7 mouse cellular contexts compared by ENCODE assay signal in the genomic region with DNA sequence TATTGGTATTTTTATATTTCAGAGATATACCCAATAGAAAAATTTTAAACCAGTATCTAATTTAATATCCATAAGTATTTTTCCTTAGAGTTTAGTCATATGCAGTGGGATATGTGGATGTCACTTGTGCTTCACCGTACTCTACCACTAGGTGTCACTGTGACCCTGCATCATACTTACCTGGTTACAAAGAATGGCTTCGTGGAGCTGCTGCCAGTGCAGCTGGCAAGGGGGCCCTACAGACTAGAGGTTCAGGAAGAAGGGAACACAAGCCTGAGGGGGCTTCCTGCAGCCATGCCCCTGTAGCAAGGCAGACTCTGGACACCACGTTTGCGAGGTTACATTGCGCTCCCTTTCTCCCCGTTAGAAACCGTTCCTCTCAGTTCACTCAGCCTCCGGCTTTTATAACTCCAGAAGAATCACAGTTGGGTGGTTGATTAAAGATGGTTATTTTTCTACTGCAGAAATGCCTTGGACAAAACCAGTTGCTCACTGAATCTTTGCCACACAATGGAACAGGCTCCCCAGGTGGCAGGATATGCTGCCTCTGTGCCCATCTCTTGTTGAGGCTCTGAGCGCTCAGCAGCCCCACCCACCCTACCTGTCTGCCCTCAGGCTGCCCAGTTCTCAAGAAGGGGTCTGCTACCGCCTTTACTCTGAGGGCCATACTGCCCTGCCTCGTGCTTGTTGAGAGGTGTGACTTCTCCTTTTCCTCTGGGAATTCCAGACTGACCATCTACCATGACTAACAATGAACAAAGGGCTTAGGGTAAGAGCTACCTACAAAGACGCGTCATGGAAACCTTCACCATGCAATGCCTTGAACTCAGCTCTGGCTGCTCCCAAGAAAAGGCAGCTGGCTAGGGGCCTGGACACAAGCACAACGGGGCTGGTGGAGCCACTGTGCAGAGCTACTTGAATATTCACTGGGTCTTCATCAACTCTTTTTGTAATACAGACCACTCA. TPM values are rescaled to one million over a fixed set of nuclear protein-coding genes. Genes with fewer than 3 reads are reported as not detected.
DNase-seq lines count a peak whose midpoint lies in the region; ATAC-seq and TF ChIP-seq lines count a peak whose summit lies in the region.

No protein-coding gene starts in this region.

- ATAC-seq in Patski, result peak; percentile 41
- ATAC-seq in forebrain, postnatal 0 days, result peak; percentile 87

- no peak for DNase-seq in Patski (ENCODE audit: low read depth, low spot score)
- peak; percentile 54 for DNase-seq in cerebellum, adult 11-12 months
- DNase-seq in forebrain, postnatal 0 days, result peak; percentile 90
- DNase-seq in hindlimb bud, embryonic 11.5 days (ENCODE audit: extremely low spot score, low read depth, low spot score), result peak; percentile 83
- peak; percentile 67 to 70 for DNase-seq in left cerebral cortex, adult 2 months (ENCODE audit: extremely low spot score in 1 of 2, low spot score in 2 of 2)
- peak; percentile 86 for DNase-seq in mesoderm, embryonic 11.5 days (ENCODE audit: low read depth, low spot score)
- peak; percentile 56 for DNase-seq in right cerebral cortex, postnatal 25 days

- intact Hi-C loops in left cerebral cortex, adult 2 months (cut with DNase I), result loop anchor here (1.0 to 5.0 kb wide), 3 partner anchors 42 to 150 kb away; no protein-coding TSS in a partner anchor

- peak; percentile 87 for TF ChIP-seq CTCF in Patski (IDR thresholded peaks at IDR 0.05)
- TF ChIP-seq CTCF in forebrain, postnatal 0 days (IDR thresholded peaks at IDR 0.05; ENCODE audit: low read depth), result peak; percentile 96
- peak; percentile 96 for TF ChIP-seq CTCF in left cerebral cortex, adult 2 months (IDR thresholded peaks at IDR 0.05)

- H3K36me3 ChIP-seq in forebrain, postnatal 0 days (ENCODE audit: insufficient read depth), result peaks cover 21% of the 10 kb centered on the region

- H3K9ac ChIP-seq in forebrain, postnatal 0 days, result no peak overlapping the region

- H3K4me2 ChIP-seq in forebrain, postnatal 0 days (ENCODE audit: low read depth), result no peak overlapping the region

- H3K4me3 ChIP-seq in forebrain, postnatal 0 days (ENCODE audit: low read depth, low read length), result no peak overlapping the region
- H3K4me3 ChIP-seq in left cerebral cortex, adult 2 months, result no peak overlapping the region

- WGBS in forebrain, postnatal 0 days, result 52% methylated on average over 14 of the region's 14 CpGs

- POLR2A ChIA-PET in Patski (lab: Charles Lee), result no interaction called here

- 0 out of 2 replicates have a peak overlapping the region, but pooled peaks have one; percentile 9 for H3K27ac ChIP-seq in forebrain, postnatal 0 days (ENCODE audit: low read depth, low read length)
- H3K27ac ChIP-seq in left cerebral cortex, adult 2 months, result no peak overlapping the region; the same call in 1 of the 2 replicates

- no peaks in the 10 kb centered on the region for H3K4me1 ChIP-seq in forebrain, postnatal 0 days (ENCODE audit: insufficient read depth)

- CTCF ChIA-PET in Patski (lab: Charles Lee), result interaction anchor here (0.8 to 4.2 kb wide), 8 partner anchors 9 to 135 kb away, joined by 3 to 21 read pairs (median 4); a partner anchor contains a TSS

- no peaks in the 10 kb centered on the region for H3K9me3 ChIP-seq in forebrain, postnatal 0 days (ENCODE audit: low read length)

- no peaks in the 10 kb centered on the region for H3K27me3 ChIP-seq in Patski
- no peaks in the 10 kb centered on the region for H3K27me3 ChIP-seq in forebrain, postnatal 0 days (ENCODE audit: insufficient read depth, low read length)

- in situ Hi-C loops in Patski (cut with MboI; ENCODE audit: low pct_unique_long_range_greater_than_20kb), result no loop called here

RNA-seq across cellular contexts. Expression of a gene that starts 25.8 kb away (rescaled TPM):
- 31.6 TPM for polyA plus RNA-seq in Patski (2021)
- total RNA-seq in forebrain, postnatal 0 days (2014; rRNA removed), result 41.9 and 55.8 TPM in 2 replicates
- polyA plus RNA-seq in forebrain, postnatal 0 days (2015; fragmentation: Nextera tagmentation; extraction: Ambion mirVana), result 40.7 and 62.7 TPM in 2 replicates
- total RNA-seq in left cerebral cortex, adult 2 months (2021), result 10 to 100 TPM; 87.9 to 92.8 TPM

RNA-seq across cellular contexts. Expression of a gene that starts 40.4 kb away (rescaled TPM):
- polyA plus RNA-seq in Patski (2021), result 0.33 TPM
- total RNA-seq in forebrain, postnatal 0 days (2014; rRNA removed), result 10.3 and 14.3 TPM in 2 replicates
- polyA plus RNA-seq in forebrain, postnatal 0 days (2015; fragmentation: Nextera tagmentation; extraction: Ambion mirVana), result 5.3 and 8.0 TPM in 2 replicates
- 10 to 100 TPM in 1 of 2 experiments, 1 to 10 TPM in 1; 9.1 to 13.0 TPM for total RNA-seq in left cerebral cortex, adult 2 months (2021)
